Mouse (Mus musculus): ENCODE measurements around the gene Slc12a1. TPM values are rescaled to one million over a fixed set of nuclear protein-coding genes. Genes with fewer than 3 reads are reported as not detected.

Gene Slc12a1
- polyA plus RNA-seq (2017; shearing (Covaris generic)): under 1 TPM in 1 of 2 experiments, not detected in 1; 0.09 TPM

DNA sequence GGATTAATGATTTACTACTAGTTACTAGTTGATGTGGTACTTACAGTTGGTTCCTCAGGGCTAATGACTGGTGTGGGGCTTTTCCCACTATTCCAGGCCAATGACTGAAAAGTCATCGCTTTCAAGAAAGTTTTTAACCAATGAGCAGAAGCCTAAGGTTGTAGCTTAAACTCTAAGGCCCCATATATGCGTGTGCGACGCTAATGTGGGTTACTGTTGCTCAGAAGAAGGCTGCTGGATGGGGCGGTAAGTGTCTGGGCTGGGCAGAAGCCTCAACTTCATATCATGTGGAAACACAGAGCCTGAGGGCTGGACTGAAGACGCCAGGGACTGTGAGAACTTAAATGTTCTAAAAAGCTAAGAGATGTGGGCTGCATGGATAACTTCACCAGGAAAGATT lies at the start of gene Slc12a1:
Slc12a1 (plus strand) TSS at position 118 of the 400 bp plus-strand sequence.

DNA sequence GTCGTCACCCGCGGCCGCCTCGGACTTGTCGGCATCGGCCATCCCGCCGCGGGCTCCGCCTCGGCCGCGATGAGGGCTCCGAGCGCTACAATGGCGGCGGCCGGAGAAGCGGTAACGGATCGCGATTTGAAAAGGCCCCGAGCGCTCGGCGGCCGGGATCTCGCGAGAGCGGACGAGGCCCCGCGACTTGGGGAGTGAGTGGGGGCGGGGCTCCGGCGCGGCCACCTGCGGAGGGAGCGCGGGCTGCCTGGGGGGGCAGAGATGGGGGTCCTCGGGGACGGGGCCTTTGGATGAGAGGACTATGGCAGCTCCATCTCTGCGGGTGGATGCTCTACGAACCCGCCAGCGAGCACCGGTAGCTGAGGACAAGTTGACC lies 28.8 kb upstream of the Slc12a1 start, which contains the start of gene Myef2:
Myef2 (minus strand) TSS at position 185 of the 376 bp plus-strand sequence.

DNA sequence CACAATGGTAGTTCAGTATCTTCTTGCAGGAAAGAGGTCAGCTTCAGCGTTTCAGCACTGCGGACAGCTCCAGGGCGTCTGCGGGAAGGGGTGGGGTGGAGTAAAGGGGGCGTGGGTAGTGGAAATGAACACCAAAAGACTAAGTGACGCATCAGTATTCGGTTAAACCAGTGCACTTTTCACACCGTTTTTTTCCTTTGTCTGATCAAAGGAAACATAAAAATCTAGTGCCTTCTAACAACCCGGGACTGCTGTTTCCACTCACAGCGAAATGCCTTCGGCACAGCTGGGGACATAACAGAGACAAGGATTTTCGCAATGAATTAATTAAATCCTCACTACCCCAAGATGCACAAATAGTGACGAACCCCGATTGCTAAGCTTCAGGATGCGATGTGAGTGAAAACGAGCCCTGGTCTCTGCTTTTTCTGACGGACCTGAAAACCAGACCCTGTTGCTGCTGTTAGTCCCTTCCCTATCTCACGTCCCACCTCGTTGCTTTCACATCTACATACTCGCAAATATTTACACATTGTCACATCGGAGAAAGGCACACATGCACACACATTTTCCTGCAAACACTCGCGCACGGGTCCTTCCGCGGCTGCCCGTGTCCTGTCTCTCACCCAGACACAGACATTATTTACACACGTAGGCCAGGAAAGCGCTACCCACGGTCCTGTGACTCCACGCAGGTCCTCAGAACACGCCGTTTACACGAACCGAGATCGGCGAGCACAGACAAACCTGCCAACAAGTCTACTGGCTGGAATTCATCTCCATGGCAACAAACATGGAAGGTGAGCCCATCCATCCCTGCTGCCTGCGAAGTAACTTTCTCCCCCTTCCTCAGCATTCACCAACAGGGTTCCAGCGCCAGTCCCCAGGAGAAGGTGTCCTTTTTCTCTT lies 16.1 kb upstream of the Slc12a1 start, which contains the start of gene Ctxn2:
Ctxn2 (plus strand) TSS at position 790 of the 909 bp plus-strand sequence.

DNA sequence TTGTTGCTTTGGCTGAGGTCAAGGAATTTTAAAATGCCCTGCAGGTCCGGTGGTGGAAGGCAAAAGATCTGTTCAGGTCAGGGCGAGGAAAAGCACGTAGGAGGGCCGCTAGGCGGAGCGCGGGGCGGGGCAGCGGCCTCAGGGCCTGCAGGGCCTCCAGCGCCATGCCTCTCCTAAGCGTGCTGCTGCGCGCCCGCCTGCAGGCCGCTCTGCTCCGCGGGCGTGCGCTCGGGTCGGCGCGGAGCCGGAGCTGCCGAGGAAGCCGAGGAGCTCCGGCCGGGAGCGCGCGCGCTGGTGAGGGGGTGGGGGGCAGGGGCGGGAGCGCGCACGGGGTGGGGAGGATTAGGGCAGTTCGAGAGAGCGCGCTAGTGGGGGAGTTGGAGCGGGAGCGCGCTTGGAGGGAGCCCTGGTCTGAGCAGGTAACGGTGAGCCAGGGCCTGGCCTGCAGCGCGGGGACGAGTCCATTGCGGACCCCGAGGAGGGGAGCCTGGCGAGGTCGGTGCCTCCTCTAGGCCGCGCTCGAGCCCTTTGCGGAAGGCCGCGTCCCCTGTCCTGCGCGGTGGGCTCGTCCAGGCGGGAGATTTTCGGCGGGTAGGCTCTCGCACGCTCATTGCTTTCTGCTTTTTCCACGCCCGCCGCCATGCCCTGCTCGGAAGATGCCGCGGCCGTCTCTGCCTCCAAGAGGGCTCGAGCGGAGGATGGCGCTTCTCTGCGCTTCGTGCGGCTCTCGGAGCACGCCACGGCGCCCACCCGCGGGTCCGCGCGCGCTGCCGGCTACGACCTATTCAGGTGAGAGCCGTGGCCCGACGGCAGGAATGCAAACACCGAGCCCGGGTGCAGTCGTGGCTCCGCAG lies 95.0 kb downstream of the Slc12a1 start, which contains the start of gene Dut:
Dut (plus strand) TSS at position 83 of the 854 bp plus-strand sequence.

Other genes starting within 250 kb of the Slc12a1 start
- 1 to 10 TPM; 1.0 to 1.1 TPM for gene Slc24a5, start 84.4 kb upstream of the Slc12a1 start, polyA plus RNA-seq (2017; shearing (Covaris generic))
- 10 to 100 TPM; 14.9 to 15.8 TPM for gene Myef2, start 28.8 kb upstream of the Slc12a1 start, polyA plus RNA-seq (2017; shearing (Covaris generic))
- not detected for gene Ctxn2, start 15.8 kb upstream of the Slc12a1 start, polyA plus RNA-seq (2017; shearing (Covaris generic))
- gene Dut, start 94.7 kb downstream of the Slc12a1 start, polyA plus RNA-seq (2017; shearing (Covaris generic)): 100 to 1,000 TPM in 1 of 2 experiments, 10 to 100 TPM in 1; 75.8 to 104 TPM

All from activated CD4-positive, CD25-positive, alpha-beta regulatory T cell (primary cell).